Mouse (Mus musculus) embryonic facial prominence, embryonic 11.5 days (tissue): ENCODE measurements around the gene Ccdc69. TPM values are rescaled to one million over a fixed set of nuclear protein-coding genes. Genes with fewer than 3 reads are reported as not detected.
A peak's percentile ranks its signal among the peaks of the same experiment; 100 is the strongest.
"Not testable (repeated sequence)": the region's sequence is repeated elsewhere in the genome, so short reads cannot be mapped to it uniquely, and the experiment has no call there.

Source experiments
- ATAC-seq: fragments of 200-750 bp; cut with Nextera tagmentation; replicated peaks from 2 replicates; pipeline ENCODE4 v1.8.0; 2017; ENCODE audit warnings: low read depth; ENCODE audit not compliant: insufficient number of reproducible peaks, low FRiP score, low TSS enrichment
- DNase-seq: peaks from one replicate; pipeline ENCODE4 v3.0.0-alpha.2; 2015; ENCODE audit warnings: low spot score
- H3K27ac ChIP-seq: fragments of 300-500 bp; sonication (generic); replicated peaks from 2 replicates; pipeline ENCODE4 v1.5.1; 2014; ENCODE audit warnings: mild to moderate bottlenecking, low read depth, low read length, control low read depth
- H3K27me3 ChIP-seq: fragments of 300-500 bp; sonication (generic); 2 replicates; pipeline ENCODE4 v1.6.1; 2014; ENCODE audit warnings: mild to moderate bottlenecking, low read length, moderate library complexity, mixed read lengths; ENCODE audit not compliant: control insufficient read depth, insufficient read depth
- H3K36me3 ChIP-seq: fragments of 300-500 bp; sonication (generic); replicated peaks from 2 replicates; pipeline ENCODE4 v1.6.1; 2014; ENCODE audit warnings: low read depth, mild to moderate bottlenecking, low read length, moderate library complexity, mixed read lengths; ENCODE audit not compliant: control insufficient read depth, insufficient read depth
- H3K4me1 ChIP-seq: fragments of 300-500 bp; sonication (generic); 2 replicates; pipeline ENCODE4 v1.6.1; 2014; ENCODE audit warnings: low read length, mixed read lengths; ENCODE audit not compliant: control insufficient read depth, insufficient read depth
- H3K4me2 ChIP-seq: fragments of 300-500 bp; sonication (generic); 2 replicates; pipeline ENCODE4 v1.6.1; 2014; ENCODE audit warnings: low read depth, mild to moderate bottlenecking, control low read depth, low read length, moderate library complexity
- H3K4me3 ChIP-seq: fragments of 300-500 bp; sonication (generic); 2 replicates; pipeline ENCODE4 v1.5.1; 2014; ENCODE audit warnings: low read depth, low read length, control low read depth
- H3K9ac ChIP-seq: fragments of 300-500 bp; sonication (generic); replicated peaks from 2 replicates; pipeline ENCODE4 v1.6.1; 2014; ENCODE audit warnings: mild to moderate bottlenecking, control low read depth, low read length
- H3K9me3 ChIP-seq: fragments of 300-500 bp; sonication (generic); replicated peaks from 2 replicates; pipeline ENCODE4 v1.6.1; 2016; ENCODE audit warnings: mild to moderate bottlenecking, low read length, inconsistent platforms, mixed read lengths; ENCODE audit not compliant: control insufficient read depth
- WGBS: fragments of 180-500 bp; shearing (Covaris S2); extraction: QIAGEN DNeasy Blood & Tissue Kit; methylation state at CpG from one replicate; pipeline ENCODE4 v1.1.7; 2014; 5-methylcytosine and 5-hydroxymethylcytosine counted together
- polyA plus RNA-seq: library from polyadenylated mRNA; unstranded; fragments of >200 nt; fragmentation: Nextera tagmentation; extraction: Ambion mirVana; gene quantifications from 2 replicates; pipeline ENCODE4 v1.2.1, GENCODE M21; 2014

The Ccdc69 gene
- polyA plus RNA-seq, 1 experiment from 2014 or later: 0.49 TPM

GRCm38 (mm10) chr11:55099868-55100267, 21.9 kb upstream of the Ccdc69 start:
- ATAC-seq (no peak), DNase-seq (no peak)
- no peaks in the 10 kb centered on the region for H3K27me3 ChIP-seq
- H3K4me1 ChIP-seq: no peaks in the 10 kb centered on the region
- H3K36me3 ChIP-seq: no peaks in the 10 kb centered on the region
- H3K4me3 ChIP-seq: no peak overlapping the region
- WGBS: 59% methylated on average over 4 of the region's 4 CpGs
- no peaks in the 10 kb centered on the region for H3K9me3 ChIP-seq
- H3K9ac ChIP-seq: no peak overlapping the region
- H3K4me2 ChIP-seq: no peak overlapping the region
- no peak overlapping the region for H3K27ac ChIP-seq

DNA sequence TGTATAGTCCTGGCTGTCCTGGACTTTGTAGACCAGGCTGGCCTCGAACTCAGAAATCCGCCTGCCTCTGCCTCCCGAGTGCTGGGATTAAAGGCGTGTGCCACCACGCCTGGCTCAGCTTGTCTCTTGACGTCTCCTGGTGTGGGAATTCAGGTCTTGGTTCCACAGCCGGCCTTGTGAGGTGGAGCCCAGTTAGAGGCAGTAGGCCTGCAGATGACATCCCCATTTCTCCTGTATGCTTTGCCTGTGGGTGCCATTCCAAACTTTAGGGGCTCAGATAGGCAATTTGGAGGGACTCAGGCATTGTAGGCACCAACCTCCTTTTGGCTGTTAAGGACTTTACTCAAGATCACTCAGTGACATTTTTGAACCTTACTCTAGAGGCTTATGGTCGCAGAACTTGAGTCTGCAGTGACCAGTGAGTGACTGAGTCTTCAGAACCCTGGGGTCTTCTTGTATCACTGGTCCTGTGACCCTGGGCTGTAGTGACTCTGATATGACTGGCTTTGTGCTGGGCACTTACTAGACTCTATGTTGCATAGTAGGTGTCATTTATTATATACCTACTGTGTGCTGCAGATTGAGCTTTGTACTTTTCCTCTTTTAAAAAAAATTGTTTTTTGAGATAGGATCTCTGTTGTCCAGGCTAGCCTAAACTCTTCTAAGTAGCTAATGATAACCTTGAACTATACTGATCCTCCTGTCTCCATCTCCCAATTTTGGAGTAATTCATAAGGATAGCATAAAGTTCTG, 21.3 kb upstream of the Ccdc69 start:
- Histone ChIP-seq H3K4me2 (no peak overlapping the region), H3K27ac (no peak overlapping the region), H3K4me3 (no peak overlapping the region), H3K4me1 (no peaks in the 10 kb centered on the region), H3K27me3 (no peaks in the 10 kb centered on the region), H3K36me3 (no peaks in the 10 kb centered on the region), H3K9ac (no peak overlapping the region), H3K9me3 (no peaks in the 10 kb centered on the region)
- WGBS: 89% methylated on average over 8 of the region's 8 CpGs
- no peak for DNase-seq
- no peak for ATAC-seq

GRCm38 (mm10) chr11:55098189-55098915, 20.4 kb upstream of the Ccdc69 start:
- Histone ChIP-seq H3K27me3 (no peaks in the 10 kb centered on the region), H3K27ac (no peak overlapping the region), H3K4me1 (no peaks in the 10 kb centered on the region), H3K36me3 (no peaks in the 10 kb centered on the region), H3K4me3 (peak overlapping the region; percentile 53), H3K4me2 (peak overlapping the region; percentile 84), H3K9me3 (no peaks in the 10 kb centered on the region), H3K9ac (peak overlapping the region; percentile 69)
- no peak for DNase-seq
- WGBS: 15% methylated on average over 24 of the region's 24 CpGs
- no peak; the same call in 1 of the 2 replicates for ATAC-seq

GRCm38 (mm10) chr11:55097463-55098188, 19.7 kb upstream of the Ccdc69 start, which contains the start of gene Gm2a:
Gm2a (plus strand) TSS chr11:55098115.
- peak within 1 kb of the TSS; percentile 53 for H3K4me3 ChIP-seq
- no peaks in the 10 kb centered on the region for H3K27me3 ChIP-seq
- WGBS: 2% methylated on average over 40 of the region's 45 CpGs
- no peak within 1 kb of the TSS for H3K27ac ChIP-seq
- no peaks in the 10 kb centered on the region for H3K4me1 ChIP-seq
- H3K9ac ChIP-seq: peak within 1 kb of the TSS; percentile 69
- DNase-seq: peak; percentile 95
- peak; percentile 93 for ATAC-seq
- peak within 1 kb of the TSS; percentile 84 for H3K4me2 ChIP-seq
- H3K9me3 ChIP-seq: no peaks in the 10 kb centered on the region
- no peaks in the 10 kb centered on the region for H3K36me3 ChIP-seq

DNA sequence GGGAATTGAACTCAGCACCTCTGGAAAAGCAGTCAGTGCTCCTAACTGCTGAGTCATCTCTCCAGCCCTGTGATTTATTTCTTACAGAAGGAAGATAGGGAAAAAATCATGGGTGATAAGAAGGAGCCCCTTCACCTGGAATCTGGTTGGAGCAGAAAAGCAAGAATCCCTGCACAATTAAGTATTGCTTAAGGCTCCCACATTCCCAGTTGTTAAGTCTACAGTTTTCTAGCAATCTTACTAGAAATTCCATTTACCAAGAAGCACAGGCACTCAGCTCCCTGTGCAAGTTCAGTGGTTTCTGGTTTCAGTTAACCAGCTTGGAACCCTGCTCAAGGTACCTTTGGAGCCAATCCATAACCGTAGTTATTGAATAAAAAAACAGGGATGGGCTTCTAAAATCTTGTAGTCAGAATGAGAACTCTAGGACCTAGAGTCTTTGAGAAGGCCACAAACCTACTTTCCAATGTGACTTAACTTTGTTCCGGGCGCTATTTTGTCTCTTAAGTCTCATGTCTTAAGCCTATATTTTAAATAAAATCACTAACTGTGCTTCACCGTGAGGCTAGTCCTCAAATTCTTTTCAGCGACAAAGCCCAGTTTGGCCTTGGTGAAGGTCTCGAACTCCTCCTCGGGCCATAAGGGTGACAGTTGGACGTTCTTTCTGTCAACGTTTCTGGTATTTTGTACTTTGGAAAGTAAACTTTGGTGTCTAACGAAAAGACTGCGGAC, 19.0 kb upstream of the Ccdc69 start:
- Histone ChIP-seq H3K4me1 (no peaks in the 10 kb centered on the region), H3K4me3 (peak overlapping the region; percentile 19), H3K4me2 (peak overlapping the region; percentile 21), H3K36me3 (no peaks in the 10 kb centered on the region), H3K27ac (no peak overlapping the region), H3K9ac (no peak overlapping the region), H3K9me3 (no peaks in the 10 kb centered on the region), H3K27me3 (no peaks in the 10 kb centered on the region)
- DNase-seq: no peak
- no peak for ATAC-seq
- 33% methylated on average over 11 of the region's 11 CpGs for WGBS

GRCm38 (mm10) chr11:55096296-55096695, 18.4 kb upstream of the Ccdc69 start:
- not testable (repeated sequence) for H3K9me3 ChIP-seq, H3K9ac ChIP-seq
- 89% methylated on average over 4 of the region's 4 CpGs for WGBS

GRCm38 (mm10) chr11:55093096-55093495, 15.2 kb upstream of the Ccdc69 start:
- Histone ChIP-seq H3K4me3 (no peak overlapping the region), H3K9ac (no peak overlapping the region), H3K9me3 (no peaks in the 10 kb centered on the region), H3K4me1 (no peaks in the 10 kb centered on the region), H3K36me3 (no peaks in the 10 kb centered on the region), H3K27me3 (no peaks in the 10 kb centered on the region), H3K4me2 (no peak overlapping the region), H3K27ac (no peak overlapping the region)
- DNase-seq (no peak), ATAC-seq (no peak)
- WGBS: 84% methylated on average over 7 of the region's 7 CpGs

More at GRCm38 (mm10) chr11:55096296-55096695, 18.4 kb upstream of the Ccdc69 start:
- ATAC-seq, DNase-seq, H3K4me2 ChIP-seq, H3K27me3 ChIP-seq, H3K27ac ChIP-seq, H3K4me1 ChIP-seq, H3K4me3 ChIP-seq, H3K36me3 ChIP-seq: not testable (repeated sequence)
